Mouse (Mus musculus) stomach, embryonic 16.5 days (tissue): ENCODE data around the gene Jade1. TPM values are rescaled to one million over a fixed set of nuclear protein-coding genes. Genes with fewer than 3 reads are reported as not detected.

Experiments used
- ATAC-seq: fragments of 200-750 bp; cut with Nextera tagmentation; 2 replicates; pipeline ENCODE4 v1.8.0; 2017; ENCODE audit warnings: moderate number of reproducible peaks, moderate TSS enrichment; ENCODE audit not compliant: insufficient read depth, low FRiP score
- H3K27ac ChIP-seq: fragments of 300-500 bp; sonication (generic); 2 replicates; pipeline ENCODE4 v1.5.1; 2014; ENCODE audit warnings: low read length
- H3K27me3 ChIP-seq: fragments of 300-500 bp; sonication (generic); 2 replicates; pipeline ENCODE4 v1.6.1; 2014; ENCODE audit warnings: low read length, control low read depth, mixed read lengths; ENCODE audit not compliant: control insufficient read depth, insufficient read depth
- H3K36me3 ChIP-seq: fragments of 300-500 bp; sonication (generic); 2 replicates; pipeline ENCODE4 v1.6.1; 2014; ENCODE audit warnings: low read length; ENCODE audit not compliant: control insufficient read depth, insufficient read depth
- H3K4me1 ChIP-seq: fragments of 300-500 bp; sonication (generic); 2 replicates; pipeline ENCODE4 v1.6.1; 2014; ENCODE audit warnings: low read length, control low read depth, mixed read lengths; ENCODE audit not compliant: control insufficient read depth, insufficient read depth
- H3K4me2 ChIP-seq: fragments of 300-500 bp; sonication (generic); 2 replicates; pipeline ENCODE4 v1.6.1; 2014; ENCODE audit warnings: low read depth, low read length, mixed read lengths
- H3K4me3 ChIP-seq: fragments of 300-500 bp; sonication (generic); replicated peaks from 2 replicates; pipeline ENCODE4 v1.5.1; 2014; ENCODE audit warnings: mild to moderate bottlenecking, low read length
- H3K9ac ChIP-seq: fragments of 300-500 bp; sonication (generic); 2 replicates; pipeline ENCODE4 v1.6.1; 2014; ENCODE audit warnings: low read length
- H3K9me3 ChIP-seq: fragments of 300-500 bp; sonication (generic); replicated peaks from 2 replicates; pipeline ENCODE4 v1.6.1; 2016; ENCODE audit warnings: low read length, control low read depth; ENCODE audit not compliant: control insufficient read depth
- WGBS: fragments of 180-500 bp; shearing (Covaris S2); extraction: QIAGEN DNeasy Blood & Tissue Kit; methylation state at CpG from one replicate; pipeline ENCODE4 v1.1.7; 2014; 5-methylcytosine and 5-hydroxymethylcytosine counted together
- polyA plus RNA-seq: library from polyadenylated mRNA; unstranded; fragments of >200 nt; fragmentation: Nextera tagmentation; extraction: Ambion mirVana; gene quantifications from 2 replicates; pipeline ENCODE4 v1.2.1, GENCODE M21; 2015

The Jade1 gene
- polyA plus RNA-seq, 1 experiment from 2014 or later: 11.6 TPM

DNA sequence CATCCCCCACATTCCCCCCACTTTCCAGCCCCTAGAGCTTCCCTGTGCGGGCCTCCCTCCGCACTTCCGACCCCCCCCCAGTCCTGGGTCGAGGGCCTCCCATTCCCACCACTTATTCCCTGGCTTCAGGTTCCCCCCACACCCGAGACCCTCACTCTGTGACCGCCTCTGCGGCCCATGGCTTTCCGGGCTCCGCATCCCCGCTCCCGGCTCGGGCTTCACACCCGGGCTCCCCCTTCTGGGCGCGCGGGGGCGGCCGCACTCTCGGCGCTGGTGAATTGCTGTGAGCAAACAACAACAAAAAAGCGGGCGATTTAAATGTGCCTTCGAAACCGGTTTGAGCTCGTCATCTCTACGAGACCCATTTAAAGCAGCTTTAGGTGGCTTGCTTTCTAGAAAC lies 10.4 kb downstream of the Jade1 start:
- peak overlapping the region; percentile 96 for H3K27ac ChIP-seq
- peak; percentile 31 for ATAC-seq
- no peaks in the 10 kb centered on the region for H3K36me3 ChIP-seq
- H3K4me1 ChIP-seq: 0 out of 2 replicates have a peak, but pooled peaks cover 5% of the 10 kb centered on the region
- H3K9ac ChIP-seq: peak overlapping the region; percentile 90
- H3K27me3 ChIP-seq: no peaks in the 10 kb centered on the region
- WGBS: under 1% methylated on average over 26 of the region's 26 CpGs
- peak overlapping the region; percentile 89 for H3K4me2 ChIP-seq
- no peaks in the 10 kb centered on the region for H3K9me3 ChIP-seq
- peak overlapping the region; percentile 83 for H3K4me3 ChIP-seq

- 78% methylated on average over 5 of the region's 5 CpGs for WGBS
- Histone ChIP-seq H3K4me3 (no peak overlapping the region), H3K27ac (no peak overlapping the region), H3K9ac (no peak overlapping the region), H3K9me3 (no peaks in the 10 kb centered on the region), H3K4me1 (0 out of 2 replicates have a peak, but pooled peaks cover 10% of the 10 kb centered on the region), H3K27me3 (no peaks in the 10 kb centered on the region), H3K4me2 (no peak overlapping the region), H3K36me3 (no peaks in the 10 kb centered on the region)
- ATAC-seq: no peak
Measured at GRCm38 (mm10) chr3:41569943-41570342, 14.4 kb downstream of the Jade1 start.

DNA sequence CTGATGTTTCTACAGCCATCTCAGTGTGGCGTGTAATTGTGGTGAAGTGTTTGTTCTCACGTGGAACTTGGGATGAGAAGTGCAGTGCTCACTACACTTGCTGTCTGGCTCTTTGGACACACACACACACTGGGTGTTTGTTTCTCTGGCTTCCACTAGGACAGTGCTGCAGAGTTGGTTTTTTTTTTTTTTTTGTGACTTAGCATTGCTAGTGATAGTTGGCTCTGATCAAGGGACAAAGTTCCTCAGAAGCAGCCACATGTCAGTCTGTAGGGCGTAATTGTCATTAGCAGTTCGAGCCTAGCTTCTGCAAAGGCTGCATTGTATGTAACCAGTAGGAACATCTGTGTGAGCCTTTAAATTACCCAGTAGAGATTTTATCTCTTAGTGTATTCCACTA lies 16.6 kb downstream of the Jade1 start:
- ATAC-seq: no peak
- Histone ChIP-seq H3K36me3 (no peaks in the 10 kb centered on the region), H3K4me1 (peaks cover 17% of the 10 kb centered on the region; the same call in 1 of the 2 replicates), H3K9me3 (no peaks in the 10 kb centered on the region), H3K4me2 (no peak overlapping the region), H3K27me3 (no peaks in the 10 kb centered on the region), H3K4me3 (no peak overlapping the region), H3K9ac (no peak overlapping the region), H3K27ac (no peak overlapping the region)
- WGBS: 75% methylated on average over 4 of the region's 4 CpGs

- Histone ChIP-seq H3K4me2 (no peak overlapping the region), H3K27me3 (no peaks in the 10 kb centered on the region), H3K27ac (no peak overlapping the region), H3K4me1 (peaks cover 17% of the 10 kb centered on the region; the same call in 1 of the 2 replicates), H3K4me3 (no peak overlapping the region), H3K36me3 (no peaks in the 10 kb centered on the region), H3K9me3 (no peaks in the 10 kb centered on the region), H3K9ac (no peak overlapping the region)
- no peak for ATAC-seq
- 83% methylated on average over 11 of the region's 11 CpGs for WGBS
Measured at GRCm38 (mm10) chr3:41572968-41573367, 17.4 kb downstream of the Jade1 start.

- Histone ChIP-seq H3K36me3 (no peaks in the 10 kb centered on the region), H3K4me3 (no peak overlapping the region), H3K9ac (no peak overlapping the region), H3K27me3 (no peaks in the 10 kb centered on the region), H3K4me1 (peaks cover 17% of the 10 kb centered on the region; the same call in 1 of the 2 replicates), H3K27ac (no peak overlapping the region), H3K4me2 (no peak overlapping the region), H3K9me3 (no peaks in the 10 kb centered on the region)
- 54% methylated on average over 8 of the region's 8 CpGs for WGBS
- ATAC-seq: no peak
Measured at GRCm38 (mm10) chr3:41574208-41574607, 18.7 kb downstream of the Jade1 start.

DNA sequence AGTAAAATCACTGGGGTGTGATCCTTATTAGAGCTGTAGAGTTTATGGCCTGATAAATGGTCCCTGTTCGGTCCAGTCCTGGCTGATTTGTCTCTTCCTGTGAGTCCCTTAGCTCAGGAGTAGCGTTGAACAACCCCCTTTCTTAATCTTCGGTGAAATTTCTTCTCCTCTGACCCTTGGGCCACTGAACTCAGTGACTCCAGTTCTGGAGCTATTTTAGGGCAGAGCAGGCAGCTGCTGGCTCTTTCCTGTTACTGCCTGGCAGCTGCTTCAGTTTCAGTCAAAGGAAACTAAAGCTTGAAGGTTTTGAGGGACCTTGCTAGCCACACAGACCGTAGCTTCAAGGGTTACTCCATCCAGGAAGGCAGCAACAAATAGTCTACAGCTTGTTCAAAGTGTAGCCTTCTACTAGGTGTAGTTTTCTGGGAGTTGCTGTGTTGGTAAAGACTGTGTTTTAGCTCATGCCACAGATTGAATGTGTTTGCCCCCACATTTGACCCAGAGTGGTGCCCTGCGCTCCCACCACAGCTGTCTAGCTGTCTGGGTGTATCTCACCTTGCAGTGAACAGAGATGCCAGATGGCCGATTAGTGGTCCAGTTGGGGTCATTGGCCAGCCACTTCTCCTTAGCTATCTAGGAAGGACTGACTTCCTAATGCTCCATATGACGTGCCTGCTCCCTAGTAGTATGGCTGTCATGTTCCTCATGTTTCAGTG lies 19.3 kb downstream of the Jade1 start:
- no peak for ATAC-seq
- 55% methylated on average over 7 of the region's 7 CpGs for WGBS
- no peak overlapping the region for H3K4me2 ChIP-seq

DNA sequence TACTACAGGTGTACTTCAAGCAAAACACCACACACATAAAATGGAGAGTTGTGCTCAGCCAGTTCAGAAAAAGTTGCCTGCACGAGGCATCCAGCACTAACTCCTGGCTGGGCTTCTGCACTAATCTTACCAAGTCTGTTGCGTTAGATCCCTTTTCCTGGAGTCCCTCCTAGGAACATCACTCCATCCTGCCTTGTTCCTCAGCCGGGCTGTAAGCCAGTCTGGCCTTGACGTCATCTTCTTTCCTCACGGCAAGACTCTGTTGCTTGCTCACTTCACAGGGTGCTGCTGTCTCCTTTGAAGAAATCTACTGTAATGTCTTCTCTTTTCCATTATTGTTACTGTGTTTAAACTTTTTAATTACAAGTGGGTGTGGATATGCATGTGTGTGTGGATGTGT lies 20.4 kb downstream of the Jade1 start:
- Histone ChIP-seq H3K4me1 (peaks cover 21% of the 10 kb centered on the region; the same call in 1 of the 2 replicates), H3K36me3 (no peaks in the 10 kb centered on the region), H3K4me3 (no peak overlapping the region), H3K9ac (no peak overlapping the region), H3K27ac (no peak overlapping the region), H3K27me3 (no peaks in the 10 kb centered on the region), H3K4me2 (no peak overlapping the region), H3K9me3 (no peaks in the 10 kb centered on the region)
- WGBS: 65% methylated on average over 5 of the region's 5 CpGs
- no peak for ATAC-seq

More for the DNA sequence above, 19.3 kb downstream of the Jade1 start:
- no peaks in the 10 kb centered on the region for H3K27me3 ChIP-seq
- peaks cover 17% of the 10 kb centered on the region; the same call in 1 of the 2 replicates for H3K4me1 ChIP-seq
- H3K9me3 ChIP-seq: no peaks in the 10 kb centered on the region
- H3K9ac ChIP-seq: no peak overlapping the region
- no peaks in the 10 kb centered on the region for H3K36me3 ChIP-seq
- H3K27ac ChIP-seq: no peak overlapping the region
- no peak overlapping the region for H3K4me3 ChIP-seq

DNA sequence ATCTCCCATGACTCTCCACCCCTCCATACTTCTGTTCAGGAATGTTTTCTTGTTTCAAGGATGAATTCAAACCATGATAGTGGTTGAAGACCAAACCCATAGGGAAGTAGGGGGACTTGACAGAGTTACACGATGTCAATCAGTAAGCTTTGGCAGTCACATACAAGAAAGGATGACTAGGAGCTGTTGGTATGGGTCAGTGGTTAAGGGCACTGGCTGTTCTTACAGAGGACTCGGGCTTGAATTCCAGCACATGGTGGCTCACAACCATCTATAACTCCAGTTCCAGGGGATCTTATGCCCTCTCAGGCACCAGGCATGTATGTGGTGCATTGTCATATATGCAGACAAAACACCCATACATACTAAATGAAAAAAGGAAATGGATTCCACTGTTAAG lies 21.7 kb downstream of the Jade1 start:
- Histone ChIP-seq H3K4me3 (no peak overlapping the region), H3K36me3 (no peaks in the 10 kb centered on the region), H3K27ac (no peak overlapping the region), H3K27me3 (no peaks in the 10 kb centered on the region), H3K4me2 (no peak overlapping the region), H3K4me1 (peaks cover 26% of the 10 kb centered on the region; the same call in 1 of the 2 replicates), H3K9ac (no peak overlapping the region), H3K9me3 (no peaks in the 10 kb centered on the region)
- 85% methylated on average over 2 of the region's 2 CpGs for WGBS
- ATAC-seq: no peak

- H3K9me3 ChIP-seq: no peaks in the 10 kb centered on the region
- 72% methylated on average over 4 of the region's 4 CpGs for WGBS
- peaks cover 18% of the 10 kb centered on the region; the same call in 1 of the 2 replicates for H3K4me1 ChIP-seq
- H3K4me2 ChIP-seq: no peak overlapping the region
- H3K27ac ChIP-seq: no peak overlapping the region
- ATAC-seq: no peak
- H3K4me3 ChIP-seq: no peak overlapping the region
- no peak overlapping the region for H3K9ac ChIP-seq
- no peaks in the 10 kb centered on the region for H3K27me3 ChIP-seq
- no peaks in the 10 kb centered on the region for H3K36me3 ChIP-seq
Measured at GRCm38 (mm10) chr3:41579873-41580272, 24.3 kb downstream of the Jade1 start.
